Mouse (Mus musculus): ENCODE data around the gene Myof.

Gene Myof

GRCm38 (mm10) chr19:38042261-38042722 lies 1.1 kb downstream of the Myof start:
- no peak for DNase-seq (ENCODE audit: low spot score)

DNA sequence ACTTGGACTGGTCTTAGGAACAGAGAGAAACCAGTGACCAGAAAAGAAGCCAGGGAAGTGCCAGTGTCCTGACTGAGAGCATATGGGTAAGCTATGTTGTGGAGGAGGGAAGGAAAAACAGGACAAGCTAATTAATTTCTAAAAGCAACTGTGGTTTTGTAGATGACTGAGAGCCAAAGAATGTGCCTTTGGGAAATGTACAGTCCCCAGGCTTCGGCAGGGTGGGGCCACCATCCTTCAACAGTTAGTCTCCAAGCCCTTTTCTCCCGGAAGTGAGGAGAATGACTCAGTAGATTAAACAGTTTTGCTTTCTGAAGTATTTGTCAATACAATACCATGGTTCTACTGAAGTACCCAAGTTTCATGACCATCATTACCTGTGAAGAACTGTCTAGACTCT lies 5.1 kb downstream of the Myof start:
- no peak for DNase-seq (ENCODE audit: low spot score)

DNA sequence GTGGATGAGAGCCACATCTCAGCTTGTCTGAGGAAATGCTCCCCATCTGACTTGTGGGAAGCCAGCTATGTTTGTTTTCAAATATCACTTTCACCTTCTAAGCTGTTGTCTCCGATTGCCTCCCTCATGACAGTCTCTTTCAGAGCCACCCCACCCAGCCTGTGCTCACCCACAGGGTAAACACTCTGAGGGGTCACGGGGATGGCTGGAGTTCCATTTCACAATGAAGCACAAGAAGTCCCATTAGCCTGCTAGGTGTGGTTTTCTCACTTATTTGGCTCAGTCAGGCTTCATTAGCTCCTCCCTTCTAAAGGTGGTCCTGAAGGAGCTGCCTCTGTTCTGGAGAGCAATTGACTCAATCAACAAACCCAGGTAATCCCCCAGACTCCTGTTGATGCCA lies 7.6 kb downstream of the Myof start:
- DNase-seq (ENCODE audit: low spot score), result no peak

DNA sequence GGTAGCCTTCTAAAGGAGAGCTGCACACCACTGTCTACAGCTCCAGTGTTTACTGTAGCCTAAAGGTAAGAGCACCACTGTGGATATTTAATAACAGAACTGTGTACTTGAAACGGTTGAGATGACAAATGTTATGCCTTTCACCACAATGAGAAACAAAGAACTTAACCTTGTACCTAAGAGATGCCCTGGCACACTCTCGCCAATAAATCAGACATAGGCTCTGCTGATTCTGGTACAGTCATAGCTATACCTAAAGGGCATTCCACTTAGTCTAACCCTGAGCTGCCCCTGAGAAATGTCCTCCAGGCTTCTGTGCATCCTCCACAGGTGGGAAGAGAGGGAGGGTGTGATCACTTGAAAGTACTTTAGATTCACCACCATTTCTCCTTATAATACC lies 8.7 kb downstream of the Myof start:
- no peak for DNase-seq (ENCODE audit: low spot score)

DNA sequence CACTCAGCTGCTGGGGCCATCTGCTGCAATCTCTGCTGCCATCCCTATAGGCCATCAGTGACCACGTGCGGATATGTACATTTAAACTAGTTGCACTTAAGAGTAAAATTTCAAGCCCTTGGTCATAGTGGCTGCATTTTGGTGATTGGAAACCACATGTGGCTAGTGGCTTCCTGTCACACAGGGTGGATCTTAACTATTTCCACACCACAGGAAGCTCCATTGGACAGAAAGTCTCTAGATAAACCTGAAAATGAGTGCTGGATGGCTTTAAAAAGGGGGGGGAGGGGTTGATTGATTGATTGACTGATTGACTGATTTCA lies 9.7 kb downstream of the Myof start:
- DNase-seq (ENCODE audit: low spot score), result no peak

DNA sequence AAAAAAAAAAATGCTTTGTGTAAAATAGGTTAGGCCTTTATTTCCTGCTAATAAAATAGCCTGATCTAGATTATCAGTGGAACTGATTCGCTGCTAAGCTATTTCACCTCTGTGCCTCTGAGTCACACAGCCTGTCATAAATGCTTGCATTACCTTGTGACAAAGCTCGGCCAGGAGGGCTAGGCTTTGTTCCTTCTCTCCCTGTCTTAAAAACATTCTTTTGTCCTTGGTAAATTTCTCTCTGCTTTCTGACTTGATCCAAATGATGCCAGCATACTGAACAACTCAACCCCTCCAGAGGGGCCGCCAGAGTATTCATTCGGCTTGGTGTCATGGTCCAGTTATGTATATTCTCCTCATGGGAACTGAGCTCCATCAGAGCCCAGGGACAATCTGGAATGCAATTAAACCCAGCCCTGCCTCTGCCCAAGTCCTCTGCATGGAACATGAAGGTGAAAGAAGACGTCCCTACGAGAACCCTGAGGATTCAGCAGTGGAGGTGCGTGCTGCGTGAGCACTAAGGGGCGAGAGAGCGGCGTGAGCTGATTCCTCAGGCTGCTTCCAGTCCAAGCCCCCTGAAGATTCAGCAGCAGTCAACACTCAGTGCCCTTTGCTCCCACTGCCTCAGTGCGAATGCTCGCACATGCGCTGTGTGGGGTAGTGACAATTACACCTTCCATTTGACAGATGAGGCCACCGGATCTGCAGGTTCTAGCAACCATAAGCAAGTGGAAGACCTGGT lies 10.2 kb downstream of the Myof start:
- no peak for DNase-seq (ENCODE audit: low spot score)

- DNase-seq (ENCODE audit: low spot score), result no peak
These were observed 12.2 kb downstream of the Myof start for GRCm38 (mm10) chr19:38031144-38031543.

DNA sequence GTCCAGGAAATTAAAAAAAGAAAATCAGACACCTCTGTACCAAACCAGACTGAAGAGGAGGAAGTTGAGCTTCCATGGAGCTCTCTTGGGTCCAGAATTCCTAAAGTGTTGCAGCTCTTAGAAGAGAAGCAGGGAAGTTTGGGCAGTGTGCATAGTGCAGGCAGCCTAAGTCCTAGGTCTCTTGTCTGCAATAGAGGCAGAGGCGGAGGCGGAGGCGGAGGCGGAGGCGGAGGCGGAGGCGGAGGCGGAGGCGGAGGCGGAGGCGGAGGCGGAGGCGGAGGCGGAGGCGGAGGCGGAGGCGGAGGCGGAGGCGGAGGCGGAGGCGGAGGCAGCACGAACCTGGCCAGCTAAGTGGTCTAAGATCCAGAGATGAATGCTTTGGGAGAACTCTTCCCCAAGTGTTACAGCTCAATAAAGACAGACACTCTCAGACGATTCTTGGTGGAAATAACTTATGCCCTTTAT lies 12.7 kb downstream of the Myof start:
- DNase-seq (ENCODE audit: low spot score), result no peak

- DNase-seq (ENCODE audit: low spot score), result no peak
These were observed 13.5 kb downstream of the Myof start for GRCm38 (mm10) chr19:38029871-38030270.

- DNase-seq (ENCODE audit: low spot score), result no peak
These were observed 14.1 kb downstream of the Myof start for GRCm38 (mm10) chr19:38029292-38029691.

DNA sequence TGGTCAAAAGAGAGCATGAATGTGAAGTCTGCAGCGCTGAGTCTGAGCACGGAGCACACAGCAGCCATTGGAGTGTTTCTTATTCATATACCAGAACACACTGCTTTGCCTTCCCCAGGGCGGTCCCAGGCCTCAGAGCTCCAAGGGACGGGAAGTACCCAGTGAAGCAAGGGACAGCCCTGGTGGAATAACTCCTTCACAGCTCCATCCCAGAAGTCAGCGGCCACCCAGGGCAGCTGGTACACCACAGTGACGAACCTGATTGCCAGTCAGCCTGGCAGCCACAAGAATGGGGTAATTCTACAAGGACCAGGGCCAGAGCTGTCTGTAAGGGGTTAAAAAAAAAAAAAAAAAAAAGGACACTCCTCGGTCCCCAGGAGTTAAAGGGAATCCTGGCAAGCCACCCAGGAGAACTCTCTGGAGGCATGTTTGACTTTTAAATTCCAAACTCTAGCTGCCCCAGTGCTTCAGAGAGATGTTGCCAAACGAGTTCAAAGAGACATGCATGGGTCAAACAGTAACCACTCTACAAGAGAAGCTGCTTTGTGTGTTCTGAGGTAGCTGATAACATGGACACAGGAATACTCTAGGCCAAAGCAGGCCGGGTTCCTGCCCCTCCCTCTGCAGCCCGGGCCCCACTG lies 15.4 kb downstream of the Myof start:
- no peak for DNase-seq (ENCODE audit: low spot score)

GRCm38 (mm10) chr19:38027389-38027788 lies 16.0 kb downstream of the Myof start:
- no peak for DNase-seq (ENCODE audit: low spot score)

DNA sequence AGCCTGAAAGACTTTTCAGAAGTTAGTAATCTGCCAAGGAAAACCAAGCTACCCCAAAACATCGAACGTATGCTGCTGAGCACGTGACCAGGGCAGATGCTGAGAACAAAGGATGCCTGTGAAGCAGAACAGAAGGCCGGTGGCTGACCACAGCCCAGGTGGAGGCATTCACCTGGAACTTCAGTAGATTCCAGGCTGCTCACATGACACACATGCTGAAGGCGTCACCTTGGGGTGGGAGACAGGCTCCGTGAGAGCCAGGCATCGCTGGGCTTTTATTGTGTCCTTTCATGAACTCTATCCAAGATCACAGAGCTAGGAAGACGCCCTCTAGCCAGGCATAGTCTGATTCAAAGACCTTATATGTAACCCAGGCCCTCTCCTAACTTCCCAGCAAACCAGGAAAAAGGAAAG lies 17.2 kb downstream of the Myof start:
- DNase-seq (ENCODE audit: low spot score), result no peak

- DNase-seq (ENCODE audit: low spot score), result no peak
These were observed 17.9 kb downstream of the Myof start for GRCm38 (mm10) chr19:38025254-38026041.

- DNase-seq (ENCODE audit: low spot score), result no peak
These were observed 19.8 kb downstream of the Myof start for GRCm38 (mm10) chr19:38023603-38024002.

DNA sequence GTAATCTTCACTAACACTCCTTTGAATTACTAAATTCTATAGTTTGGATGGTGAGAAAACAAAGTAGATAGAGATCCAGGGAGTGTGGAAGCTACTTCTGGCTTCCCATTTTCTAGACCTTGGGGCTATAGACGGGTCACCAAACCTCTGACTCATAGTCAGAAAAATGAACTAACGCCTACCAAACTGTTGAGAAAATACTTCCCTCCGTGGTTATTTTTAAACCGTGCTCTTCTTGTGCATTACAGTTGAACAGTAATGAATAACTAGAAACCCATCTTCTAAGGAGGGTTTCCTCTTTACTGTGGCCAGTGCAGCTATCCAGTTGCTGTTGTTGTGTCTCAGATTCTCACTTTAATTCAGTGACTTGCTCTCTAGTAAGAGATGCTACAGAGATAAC lies 20.7 kb downstream of the Myof start:
- DNase-seq (ENCODE audit: low spot score), result no peak

GRCm38 (mm10) chr19:38015873-38016254 lies 27.5 kb downstream of the Myof start:
- no peak for DNase-seq (ENCODE audit: low spot score)

DNA sequence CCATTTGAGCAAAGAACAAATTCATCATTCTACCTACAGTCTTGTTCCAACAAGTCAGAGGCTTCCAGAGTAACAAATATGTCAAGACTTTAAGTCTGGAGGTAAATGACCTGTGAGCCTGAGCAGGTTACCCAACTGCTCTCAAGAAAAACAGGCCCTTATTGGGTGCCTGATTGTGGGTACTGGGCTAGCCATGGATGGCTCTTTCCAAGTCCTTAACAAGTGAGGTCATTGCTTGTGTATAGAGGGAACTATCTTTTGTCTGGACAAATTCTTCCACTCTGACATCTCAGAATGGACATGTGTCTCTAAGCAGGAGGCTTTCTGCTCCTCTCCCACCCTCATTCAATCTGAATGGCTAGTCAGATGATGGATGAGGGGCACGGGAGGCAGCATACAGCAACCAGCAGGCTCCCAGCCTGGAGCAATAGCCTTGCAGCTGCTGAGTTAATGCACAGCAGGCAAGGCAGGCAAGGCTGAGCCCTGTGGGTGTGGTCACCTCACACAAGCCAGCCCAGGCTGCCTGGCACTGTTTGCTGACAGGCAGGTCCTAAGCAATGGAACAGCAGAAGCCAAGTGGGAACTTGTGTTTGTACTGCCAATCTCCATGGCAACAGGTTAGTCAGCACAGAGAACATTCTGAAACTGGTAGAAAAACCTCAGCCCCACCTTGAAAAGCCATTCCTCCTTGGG lies 28.1 kb downstream of the Myof start:
- DNase-seq (ENCODE audit: low spot score), result no peak

DNA sequence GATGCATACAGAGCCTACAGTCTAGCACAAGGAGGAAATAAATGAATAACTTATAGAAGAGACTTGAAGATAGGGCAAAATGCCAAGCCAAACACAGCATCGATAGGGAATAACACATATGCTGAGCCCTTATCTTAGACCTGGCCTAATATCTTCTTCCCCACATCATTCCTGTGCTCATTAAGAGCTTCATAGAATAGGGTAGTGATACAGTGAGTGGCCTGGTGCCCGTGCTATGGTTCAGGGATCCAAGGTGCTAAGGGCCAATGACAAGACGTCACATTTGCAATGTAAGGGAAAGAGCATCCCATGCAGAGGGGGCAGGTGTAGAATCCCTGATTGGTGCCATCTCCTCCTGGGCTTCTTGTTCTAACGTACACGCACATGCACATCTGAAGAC lies 28.9 kb downstream of the Myof start:
- no peak for DNase-seq (ENCODE audit: low spot score)

DNA sequence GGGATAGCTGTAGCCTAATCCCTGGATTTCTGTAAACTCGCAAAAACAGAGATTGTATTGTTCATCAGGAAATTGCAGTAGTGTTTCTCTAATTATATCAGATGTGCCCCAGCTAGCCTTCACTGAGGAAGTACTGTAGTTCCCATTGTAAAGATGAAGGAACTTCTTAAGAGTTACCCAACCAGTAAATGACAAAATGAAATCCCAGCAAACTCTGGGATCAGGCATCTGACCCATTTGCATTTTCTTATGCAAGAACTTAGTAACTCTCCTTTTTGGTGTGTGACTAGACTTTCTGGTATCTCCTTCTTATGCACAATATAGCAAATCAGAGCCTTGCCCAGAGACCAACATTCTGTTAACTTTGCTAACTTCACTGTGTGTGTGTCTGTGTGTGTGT lies 32.0 kb downstream of the Myof start:
- no peak for DNase-seq (ENCODE audit: low spot score)

DNA sequence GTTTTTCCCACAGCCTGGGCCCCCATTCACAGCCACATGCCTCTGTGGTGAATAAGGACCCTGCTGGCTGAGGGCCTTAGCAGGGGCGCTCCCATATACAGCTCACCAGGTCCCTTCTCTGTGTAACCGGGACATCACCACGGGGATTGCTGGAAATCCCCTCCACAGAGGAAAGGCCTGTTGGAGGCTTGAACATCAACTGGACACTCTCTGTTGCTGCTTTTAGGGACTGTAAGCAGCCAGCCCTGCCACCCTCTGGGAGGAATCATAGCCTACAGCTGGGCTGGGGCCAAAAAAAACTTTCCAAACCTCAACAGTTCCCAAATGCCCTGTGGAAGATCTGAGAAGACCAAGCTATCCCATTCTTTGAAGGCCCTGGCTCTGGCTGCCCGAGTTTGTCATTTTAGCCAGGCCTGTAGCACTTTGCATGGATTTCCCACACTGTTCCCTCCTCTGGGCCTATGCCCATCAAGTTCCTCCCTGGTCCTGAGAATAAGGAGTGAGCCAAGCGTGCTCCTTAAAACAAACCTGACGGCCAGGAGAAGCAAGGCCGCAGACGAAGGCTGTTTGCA lies 38.5 kb downstream of the Myof start:
- no peak for DNase-seq (ENCODE audit: low spot score)
